Mouse (Mus musculus): Measurements from ENCODE around the gene Rrp15.

The Rrp15 gene

GRCm38 (mm10) chr1:186714215-186714614 lies 34.9 kb downstream of the Rrp15 start:
- DNase-seq (ENCODE audit: low spot score), result peak; percentile 1

- peak; percentile 86 for DNase-seq (ENCODE audit: low spot score)
Observed at GRCm38 (mm10) chr1:186712802-186713471, 36.2 kb downstream of the Rrp15 start.

- peak; percentile 62 for DNase-seq (ENCODE audit: low spot score)
Observed at GRCm38 (mm10) chr1:186705915-186706248, 43.3 kb downstream of the Rrp15 start, which contains the start of gene Tgfb2. Tgfb2 (minus strand) TSS chr1:186705989.

GRCm38 (mm10) chr1:186705203-186705914 lies 43.8 kb downstream of the Rrp15 start:
- DNase-seq (ENCODE audit: low spot score), result peak; percentile 77

- peak; percentile 57 for DNase-seq (ENCODE audit: low spot score)
Observed at GRCm38 (mm10) chr1:186703980-186704701, 45.0 kb downstream of the Rrp15 start.

- peak; percentile 55 for DNase-seq (ENCODE audit: low spot score)
Observed at GRCm38 (mm10) chr1:186703256-186703979, 45.7 kb downstream of the Rrp15 start.

GRCm38 (mm10) chr1:186702391-186703255 lies 46.5 kb downstream of the Rrp15 start:
- DNase-seq (ENCODE audit: low spot score), result peak; percentile 74

GRCm38 (mm10) chr1:186701206-186701905 lies 47.8 kb downstream of the Rrp15 start:
- DNase-seq (ENCODE audit: low spot score), result peak; percentile 49

- DNase-seq (ENCODE audit: low spot score), result no peak
Observed at GRCm38 (mm10) chr1:186700496-186700895, 48.7 kb downstream of the Rrp15 start.

GRCm38 (mm10) chr1:186698583-186699338 lies 50.4 kb downstream of the Rrp15 start:
- no peak for DNase-seq (ENCODE audit: low spot score)

- DNase-seq (ENCODE audit: low spot score), result no peak
Observed at GRCm38 (mm10) chr1:186696231-186696630, 52.9 kb downstream of the Rrp15 start.

- DNase-seq (ENCODE audit: low spot score), result no peak
Observed at GRCm38 (mm10) chr1:186695361-186695760, 53.8 kb downstream of the Rrp15 start.

GRCm38 (mm10) chr1:186692370-186692769 lies 56.8 kb downstream of the Rrp15 start:
- DNase-seq (ENCODE audit: low spot score), result peak; percentile 45

- no peak for DNase-seq (ENCODE audit: low spot score)
Observed at GRCm38 (mm10) chr1:186691708-186692107, 57.5 kb downstream of the Rrp15 start.

GRCm38 (mm10) chr1:186684041-186684440 lies 65.1 kb downstream of the Rrp15 start:
- no peak for DNase-seq (ENCODE audit: low spot score)

GRCm38 (mm10) chr1:186682606-186683005 lies 66.6 kb downstream of the Rrp15 start:
- peak; percentile 49 for DNase-seq (ENCODE audit: low spot score)

GRCm38 (mm10) chr1:186677614-186678013 lies 71.5 kb downstream of the Rrp15 start:
- no peak for DNase-seq (ENCODE audit: low spot score)

GRCm38 (mm10) chr1:186676199-186676598 lies 73.0 kb downstream of the Rrp15 start:
- DNase-seq (ENCODE audit: low spot score), result no peak

- DNase-seq (ENCODE audit: low spot score), result no peak
Observed at GRCm38 (mm10) chr1:186675263-186675662, 73.9 kb downstream of the Rrp15 start.

GRCm38 (mm10) chr1:186674621-186675020 lies 74.5 kb downstream of the Rrp15 start:
- no peak for DNase-seq (ENCODE audit: low spot score)

All from retina, embryonic 14.5 days (tissue).